Mouse (Mus musculus) ovary, adult 2 months (tissue): ENCODE results near the gene 4933402N03Rik. TPM values are rescaled to one million over a fixed set of nuclear protein-coding genes. Genes with fewer than 3 reads are reported as not detected.

Experiments
- polyA plus RNA-seq: library from polyadenylated mRNA; depleted of rRNA; stranded (reverse); fragments of >200 nt; gene quantifications from 2 replicates; pipeline ENCODE4 v1.2.3, GENCODE M21; 2012; rRNA removed

Gene 4933402N03Rik
- polyA plus RNA-seq = not detected in 2 replicates

GRCm38 (mm10) chr7:131146214-131146613, at the start of gene 4933402N03Rik:
TSS of gene 4933402N03Rik (minus strand) at chr7:131146314.

DNA sequence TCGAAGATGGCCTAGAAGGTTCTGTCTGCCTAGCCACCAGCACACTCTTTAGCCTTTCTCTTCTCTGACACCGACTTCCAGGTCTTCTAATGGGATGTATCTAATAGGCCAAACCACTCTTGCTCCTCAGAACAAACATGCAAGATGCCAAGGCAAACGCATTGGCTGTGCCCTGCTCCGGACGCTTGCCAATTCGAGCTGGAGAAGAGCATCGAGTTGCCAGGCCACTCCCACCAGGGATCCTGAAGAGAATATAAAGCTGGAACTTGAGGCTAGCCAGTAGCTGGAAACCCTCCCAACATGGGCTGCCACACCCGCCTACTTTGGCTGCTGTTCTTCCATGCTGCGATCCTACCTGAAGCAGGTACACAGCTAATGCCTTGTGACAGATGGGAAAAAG, 28.0 kb upstream of the 4933402N03Rik start, which contains the start of gene 5430419D17Rik:
TSS of gene 5430419D17Rik (plus strand) at position 282 of the 400 bp plus-strand sequence.

Other genes with a start within 250 kb of the 4933402N03Rik start
- gene Htra1, start 210.2 kb downstream of the 4933402N03Rik start, polyA plus RNA-seq = 659 and 867 TPM in 2 replicates
- 0.23 and 0.39 TPM in 2 replicates for gene Dmbt1, start 114.3 kb downstream of the 4933402N03Rik start, polyA plus RNA-seq
- 1.8 and 2.8 TPM in 2 replicates for gene 5430419D17Rik, start 28.1 kb upstream of the 4933402N03Rik start, polyA plus RNA-seq
- gene Cuzd1, start 176.0 kb upstream of the 4933402N03Rik start, polyA plus RNA-seq = 1.4 TPM in 2 replicates
- gene Fam24b, start 183.2 kb upstream of the 4933402N03Rik start, polyA plus RNA-seq = not detected in 2 replicates
- gene Fam24a, start 187.6 kb upstream of the 4933402N03Rik start, polyA plus RNA-seq = not detected in 2 replicates
- 6.0 and 6.9 TPM in 2 replicates for gene 2310057M21Rik, start 216.4 kb upstream of the 4933402N03Rik start, polyA plus RNA-seq
- gene Pstk, start 224.8 kb upstream of the 4933402N03Rik start, polyA plus RNA-seq = 87.9 and 126 TPM in 2 replicates